Mouse (Mus musculus): Measurements from ENCODE around the gene Brca1. TPM values are rescaled to one million over a fixed set of nuclear protein-coding genes. Genes with fewer than 3 reads are reported as not detected.

The Brca1 gene
- total and polyA plus RNA-seq, 3 experiments = 0.18 to 0.63 (median 0.20) TPM

- Histone ChIP-seq H3K27me3 (ENCODE audit: control insufficient read depth, insufficient read depth, low read length) (no peaks in the 10 kb centered on the region), H3K9ac (ENCODE audit: low read depth, low read length) (no peak overlapping the region), H3K4me3 (no peak overlapping the region), H3K4me1 (ENCODE audit: control insufficient read depth, insufficient read depth, low read length) (peaks cover 3% of the 10 kb centered on the region), H3K79me2 (replicated peaks; ENCODE audit: control insufficient read depth, insufficient read depth, low read length) (no peaks in the 10 kb centered on the region), H3K27ac (no peak overlapping the region), H3K36me3 (ENCODE audit: control insufficient read depth, insufficient read depth, low read length) (no peaks in the 10 kb centered on the region)
- intact Hi-C loops (cut with DNase I) = no loop called here
- 57% methylated on average over 13 of the region's 13 CpGs for WGBS
- no peak for DNase-seq
- TF ChIP-seq CTCF (IDR thresholded peaks at IDR 0.05) (no peak), EP300 (IDR thresholded peaks at IDR 0.05; ENCODE audit: insufficient read depth, low read depth, low read length) (no peak), POLR2A (IDR thresholded peaks at IDR 0.05; ENCODE audit: insufficient read depth, low read depth, low read length) (no peak)
Observed at GRCm38 (mm10) chr11:101462583-101463440, 88.9 kb downstream of the Brca1 start.

GRCm38 (mm10) chr11:101462141-101462540 is 89.6 kb downstream of the Brca1 start:
- H3K4me1 ChIP-seq (ENCODE audit: control insufficient read depth, insufficient read depth, low read length) = peaks cover 2% of the 10 kb centered on the region
- H3K79me2 ChIP-seq (replicated peaks; ENCODE audit: control insufficient read depth, insufficient read depth, low read length) = no peaks in the 10 kb centered on the region
- H3K27ac ChIP-seq = no peak overlapping the region
- no peak overlapping the region for H3K4me3 ChIP-seq
- intact Hi-C loops (cut with DNase I) = no loop called here
- H3K9ac ChIP-seq (ENCODE audit: low read depth, low read length) = no peak overlapping the region
- WGBS = 90% methylated on average over 14 of the region's 14 CpGs
- DNase-seq = no peak
- no peaks in the 10 kb centered on the region for H3K36me3 ChIP-seq (ENCODE audit: control insufficient read depth, insufficient read depth, low read length)
- TF ChIP-seq EP300 (IDR thresholded peaks at IDR 0.05; ENCODE audit: insufficient read depth, low read depth, low read length) = no peak
- no peak for TF ChIP-seq CTCF (IDR thresholded peaks at IDR 0.05)
- TF ChIP-seq POLR2A (IDR thresholded peaks at IDR 0.05; ENCODE audit: insufficient read depth, low read depth, low read length) = no peak
- H3K27me3 ChIP-seq (ENCODE audit: control insufficient read depth, insufficient read depth, low read length) = no peaks in the 10 kb centered on the region

GRCm38 (mm10) chr11:101460321-101460720 is 91.4 kb downstream of the Brca1 start:
- no peak overlapping the region for H3K27ac ChIP-seq
- H3K9ac ChIP-seq (ENCODE audit: low read depth, low read length) = no peak overlapping the region
- no peak overlapping the region for H3K4me3 ChIP-seq
- H3K79me2 ChIP-seq (replicated peaks; ENCODE audit: control insufficient read depth, insufficient read depth, low read length) = no peaks in the 10 kb centered on the region
- no peaks in the 10 kb centered on the region for H3K27me3 ChIP-seq (ENCODE audit: control insufficient read depth, insufficient read depth, low read length)
- no peaks in the 10 kb centered on the region; the same call in none of the 2 replicates for H3K4me1 ChIP-seq (ENCODE audit: control insufficient read depth, insufficient read depth, low read length)
- no peak for DNase-seq
- intact Hi-C loops (cut with DNase I) = no loop called here
- TF ChIP-seq EP300 (IDR thresholded peaks at IDR 0.05; ENCODE audit: insufficient read depth, low read depth, low read length) (no peak), POLR2A (IDR thresholded peaks at IDR 0.05; ENCODE audit: insufficient read depth, low read depth, low read length) (no peak), CTCF (IDR thresholded peaks at IDR 0.05) (no peak)
- 90% methylated on average over 15 of the region's 15 CpGs for WGBS
- no peaks in the 10 kb centered on the region for H3K36me3 ChIP-seq (ENCODE audit: control insufficient read depth, insufficient read depth, low read length)

GRCm38 (mm10) chr11:101459716-101460115 is 92.0 kb downstream of the Brca1 start:
- 41% methylated on average over 6 of the region's 6 CpGs for WGBS
- no peaks in the 10 kb centered on the region; the same call in none of the 2 replicates for H3K4me1 ChIP-seq (ENCODE audit: control insufficient read depth, insufficient read depth, low read length)
- intact Hi-C loops (cut with DNase I) = no loop called here
- DNase-seq = no peak
- no peak overlapping the region for H3K27ac ChIP-seq
- TF ChIP-seq EP300 (IDR thresholded peaks at IDR 0.05; ENCODE audit: insufficient read depth, low read depth, low read length) = no peak
- no peak for TF ChIP-seq POLR2A (IDR thresholded peaks at IDR 0.05; ENCODE audit: insufficient read depth, low read depth, low read length)
- no peak for TF ChIP-seq CTCF (IDR thresholded peaks at IDR 0.05)
- H3K27me3 ChIP-seq (ENCODE audit: control insufficient read depth, insufficient read depth, low read length) = no peaks in the 10 kb centered on the region
- no peaks in the 10 kb centered on the region for H3K36me3 ChIP-seq (ENCODE audit: control insufficient read depth, insufficient read depth, low read length)
- no peaks in the 10 kb centered on the region for H3K79me2 ChIP-seq (replicated peaks; ENCODE audit: control insufficient read depth, insufficient read depth, low read length)
- no peak overlapping the region for H3K9ac ChIP-seq (ENCODE audit: low read depth, low read length)
- no peak overlapping the region for H3K4me3 ChIP-seq

GRCm38 (mm10) chr11:101458217-101458616 is 93.5 kb downstream of the Brca1 start:
- no peak overlapping the region for H3K27ac ChIP-seq
- no peaks in the 10 kb centered on the region; the same call in 1 of the 2 replicates for H3K4me1 ChIP-seq (ENCODE audit: control insufficient read depth, insufficient read depth, low read length)
- 90% methylated on average over 12 of the region's 12 CpGs for WGBS
- TF ChIP-seq POLR2A (IDR thresholded peaks at IDR 0.05; ENCODE audit: insufficient read depth, low read depth, low read length) = no peak
- TF ChIP-seq CTCF (IDR thresholded peaks at IDR 0.05) = no peak
- TF ChIP-seq EP300 (IDR thresholded peaks at IDR 0.05; ENCODE audit: insufficient read depth, low read depth, low read length) = no peak
- H3K4me3 ChIP-seq = no peak overlapping the region
- intact Hi-C loops (cut with DNase I) = no loop called here
- no peaks in the 10 kb centered on the region for H3K27me3 ChIP-seq (ENCODE audit: control insufficient read depth, insufficient read depth, low read length)
- H3K36me3 ChIP-seq (ENCODE audit: control insufficient read depth, insufficient read depth, low read length) = no peaks in the 10 kb centered on the region
- H3K79me2 ChIP-seq (replicated peaks; ENCODE audit: control insufficient read depth, insufficient read depth, low read length) = peaks cover 3% of the 10 kb centered on the region
- no peak overlapping the region for H3K9ac ChIP-seq (ENCODE audit: low read depth, low read length)
- DNase-seq = no peak

GRCm38 (mm10) chr11:101457631-101458030 is 94.1 kb downstream of the Brca1 start:
- H3K36me3 ChIP-seq (ENCODE audit: control insufficient read depth, insufficient read depth, low read length) = no peaks in the 10 kb centered on the region
- H3K9ac ChIP-seq (ENCODE audit: low read depth, low read length) = no peak overlapping the region
- H3K79me2 ChIP-seq (replicated peaks; ENCODE audit: control insufficient read depth, insufficient read depth, low read length) = peaks cover 3% of the 10 kb centered on the region
- TF ChIP-seq CTCF (IDR thresholded peaks at IDR 0.05) = no peak
- no peak for TF ChIP-seq POLR2A (IDR thresholded peaks at IDR 0.05; ENCODE audit: insufficient read depth, low read depth, low read length)
- TF ChIP-seq EP300 (IDR thresholded peaks at IDR 0.05; ENCODE audit: insufficient read depth, low read depth, low read length) = no peak
- H3K4me3 ChIP-seq = no peak overlapping the region
- H3K4me1 ChIP-seq (ENCODE audit: control insufficient read depth, insufficient read depth, low read length) = peaks cover 2% of the 10 kb centered on the region; the same call in 1 of the 2 replicates
- DNase-seq = no peak
- H3K27ac ChIP-seq = no peak overlapping the region
- WGBS = 84% methylated on average over 9 of the region's 9 CpGs
- intact Hi-C loops (cut with DNase I) = no loop called here
- no peaks in the 10 kb centered on the region for H3K27me3 ChIP-seq (ENCODE audit: control insufficient read depth, insufficient read depth, low read length)

All from heart, adult 2 months (tissue).